Mouse (Mus musculus) thymus, adult 2 months (tissue): ENCODE results near the gene Crtap.

Source experiments
- CTCF ChIP-seq: fragments of 200-500 bp; IDR thresholded peaks from 2 replicates; pipeline ENCODE4 v1.5.1; 2012; ENCODE audit warnings: mild to moderate bottlenecking, control low read depth, low read length, moderate library complexity, borderline replicate concordance; ENCODE audit not compliant: control insufficient read depth, poor library complexity, insufficient read depth; ENCODE audit errors: extremely low read depth
- POLR2A ChIP-seq: fragments of 200-500 bp; IDR thresholded peaks from 2 replicates; pipeline ENCODE4 v1.6.1; 2012; ENCODE audit warnings: mild to moderate bottlenecking, low read length, control low read depth, moderate library complexity; ENCODE audit not compliant: control insufficient read depth, poor library complexity, insufficient read depth; ENCODE audit errors: extremely low read depth

GRCm38 (mm10) chr9:114415701-114416100 is 25.2 kb upstream of the Crtap start:
- TF ChIP-seq CTCF: peak; percentile 78; the same call in 1 of the 2 replicates
- no peak for TF ChIP-seq POLR2A
